Mouse (Mus musculus) gastrocnemius, postnatal 4 days (tissue): ENCODE data around the gene Ttc21a. TPM values are rescaled to one million over a fixed set of nuclear protein-coding genes. Genes with fewer than 3 reads are reported as not detected.
A peak's percentile ranks its signal among the peaks of the same experiment; 100 is the strongest.

Source experiments
- DNase-seq, 2 experiments: peaks; one replicate each; pipeline ENCODE4 v3.0.0; 2021 to 2022; ENCODE audit warnings: low spot score in 2 of 2, mixed read lengths in 2 of 2
- total RNA-seq, 2 experiments: library from RNA; stranded (reverse); gene quantifications; 2 replicates each; pipeline ENCODE4 v1.2.3; 2021

Ttc21a gene
- total RNA-seq, 2 experiments from 2014 or later = 0.15 to 0.34 TPM

GRCm38 (mm10) chr9:119974609-119975008 lies 37.2 kb downstream of the Ttc21a start:
- no peak for DNase-seq

GRCm38 (mm10) chr9:119975286-119975685 lies 37.9 kb downstream of the Ttc21a start:
- DNase-seq = no peak

- no peak for DNase-seq
These were observed 39.5 kb downstream of the Ttc21a start for GRCm38 (mm10) chr9:119976704-119977556.

GRCm38 (mm10) chr9:119977557-119978060 lies 40.2 kb downstream of the Ttc21a start:
- no peak for DNase-seq

- DNase-seq = no peak
These were observed 40.9 kb downstream of the Ttc21a start for GRCm38 (mm10) chr9:119978151-119978810.

- DNase-seq = no peak
These were observed 41.5 kb downstream of the Ttc21a start for GRCm38 (mm10) chr9:119978811-119979441.

- no peak for DNase-seq
These were observed 42.3 kb downstream of the Ttc21a start for GRCm38 (mm10) chr9:119979749-119980148.

- no peak for DNase-seq
These were observed 43.4 kb downstream of the Ttc21a start for GRCm38 (mm10) chr9:119980770-119981182.

GRCm38 (mm10) chr9:119981183-119982179 lies 44.1 kb downstream of the Ttc21a start:
- DNase-seq = peak in 1 of 2 experiments; percentile 64

- DNase-seq = no peak
These were observed 44.9 kb downstream of the Ttc21a start for GRCm38 (mm10) chr9:119982241-119982811.

- no peak for DNase-seq
These were observed 45.6 kb downstream of the Ttc21a start for GRCm38 (mm10) chr9:119982956-119983551.

- DNase-seq = peak; percentile 86 to 90
These were observed 46.5 kb downstream of the Ttc21a start for GRCm38 (mm10) chr9:119983585-119984535.

GRCm38 (mm10) chr9:119984536-119985011 lies 47.2 kb downstream of the Ttc21a start, which contains the start of gene Csrnp1:
Gene Csrnp1 (minus strand): TSS chr9:119984658.
- no peak for DNase-seq

- no peak for DNase-seq
These were observed 48.6 kb downstream of the Ttc21a start for GRCm38 (mm10) chr9:119985881-119986574.

- no peak for DNase-seq
These were observed 50.9 kb downstream of the Ttc21a start for GRCm38 (mm10) chr9:119988304-119988703.

- DNase-seq = no peak
These were observed 53.9 kb downstream of the Ttc21a start for GRCm38 (mm10) chr9:119991310-119991709.

- no peak for DNase-seq
These were observed 55.9 kb downstream of the Ttc21a start for GRCm38 (mm10) chr9:119993092-119993844.
